Mouse (Mus musculus) midbrain, embryonic 14.5 days (tissue): Measurements from ENCODE around the gene Morc1. TPM values are rescaled to one million over a fixed set of nuclear protein-coding genes. Genes with fewer than 3 reads are reported as not detected.
A peak's percentile ranks its signal among the peaks of the same experiment; 100 is the strongest.

Source experiments
- ATAC-seq: fragments of 200-750 bp; cut with Nextera tagmentation; 2 replicates; pipeline ENCODE4 v1.8.0; 2017; ENCODE audit warnings: moderate number of reproducible peaks, moderate library complexity; ENCODE audit not compliant: low FRiP score, low TSS enrichment
- DNase-seq: peaks from one replicate; pipeline ENCODE4 v3.0.0-alpha.2; 2015
- H3K27ac ChIP-seq: fragments of 300-500 bp; sonication (generic); replicated peaks from 2 replicates; pipeline ENCODE4 v1.5.1; 2014; ENCODE audit warnings: mild to moderate bottlenecking, low read depth, low read length, moderate library complexity
- H3K27me3 ChIP-seq: fragments of 300-500 bp; sonication (generic); 2 replicates; pipeline ENCODE4 v1.6.1; 2014; ENCODE audit warnings: low read length, control low read depth, mixed read lengths; ENCODE audit not compliant: control insufficient read depth, insufficient read depth
- H3K36me3 ChIP-seq: fragments of 300-500 bp; sonication (generic); 2 replicates; pipeline ENCODE4 v1.6.1; 2014; ENCODE audit warnings: low read length, control low read depth; ENCODE audit not compliant: control insufficient read depth, insufficient read depth
- H3K4me1 ChIP-seq: fragments of 300-500 bp; sonication (generic); 2 replicates; pipeline ENCODE4 v1.6.1; 2014; ENCODE audit warnings: mild to moderate bottlenecking, antibody characterized with exemption, low read length, control low read depth; ENCODE audit not compliant: control insufficient read depth, insufficient read depth
- H3K4me2 ChIP-seq: fragments of 300-500 bp; sonication (generic); 2 replicates; pipeline ENCODE4 v1.6.1; 2014; ENCODE audit warnings: mild to moderate bottlenecking, low read length, moderate library complexity
- H3K4me3 ChIP-seq: fragments of 300-500 bp; sonication (generic); replicated peaks from 2 replicates; pipeline ENCODE4 v1.5.1; 2014; ENCODE audit warnings: low read depth, low read length
- H3K9ac ChIP-seq: fragments of 300-500 bp; sonication (generic); replicated peaks from 2 replicates; pipeline ENCODE4 v1.6.1; 2014; ENCODE audit warnings: mild to moderate bottlenecking, low read length, moderate library complexity
- H3K9me3 ChIP-seq: fragments of 300-500 bp; sonication (generic); 2 replicates; pipeline ENCODE4 v1.6.1; 2016; ENCODE audit warnings: low read length, control low read depth, mixed read lengths; ENCODE audit not compliant: control insufficient read depth
- WGBS: fragments of 180-500 bp; shearing (Covaris S2); extraction: QIAGEN DNeasy Blood & Tissue Kit; methylation state at CpG from one replicate; pipeline ENCODE4 v1.1.7; 2014; 5-methylcytosine and 5-hydroxymethylcytosine counted together
- polyA plus RNA-seq: library from polyadenylated mRNA; unstranded; fragments of >200 nt; fragmentation: Nextera tagmentation; extraction: Ambion mirVana; gene quantifications from 2 replicates; pipeline ENCODE4 v1.2.1, GENCODE M21; 2014

Morc1 gene
- polyA plus RNA-seq, 1 experiment from 2014 or later, result not detected

- Histone ChIP-seq H3K9me3 (no peaks in the 10 kb centered on the region), H3K27me3 (no peaks in the 10 kb centered on the region), H3K36me3 (no peaks in the 10 kb centered on the region), H3K9ac (no peak overlapping the region), H3K4me3 (no peak overlapping the region), H3K4me1 (no peaks in the 10 kb centered on the region), H3K4me2 (no peak overlapping the region), H3K27ac (no peak overlapping the region)
- no peak for DNase-seq
- whole genome bisulfite sequencing, result 57% methylated on average over 4 of the region's 4 CpGs
- ATAC-seq, result no peak
Observed at GRCm38 (mm10) chr16:48606476-48607038, 175.5 kb downstream of the Morc1 start.

GRCm38 (mm10) chr16:48608224-48608623 is 177.2 kb downstream of the Morc1 start:
- DNase-seq, result no peak
- ATAC-seq, result no peak
- H3K4me1 ChIP-seq, result no peaks in the 10 kb centered on the region
- no peak overlapping the region for H3K9ac ChIP-seq
- no peaks in the 10 kb centered on the region for H3K27me3 ChIP-seq
- 91% methylated on average over 3 of the region's 3 CpGs for WGBS
- no peaks in the 10 kb centered on the region for H3K36me3 ChIP-seq
- H3K27ac ChIP-seq, result no peak overlapping the region
- H3K4me3 ChIP-seq, result no peak overlapping the region
- H3K9me3 ChIP-seq, result no peaks in the 10 kb centered on the region
- no peak overlapping the region for H3K4me2 ChIP-seq

GRCm38 (mm10) chr16:48610866-48611265 is 179.8 kb downstream of the Morc1 start:
- no peak overlapping the region for H3K4me3 ChIP-seq
- WGBS, result 65% methylated on average over 1 of the region's 1 CpGs
- H3K36me3 ChIP-seq, result no peaks in the 10 kb centered on the region
- no peak overlapping the region for H3K4me2 ChIP-seq
- no peak overlapping the region for H3K27ac ChIP-seq
- no peak for ATAC-seq
- no peaks in the 10 kb centered on the region for H3K4me1 ChIP-seq
- H3K9ac ChIP-seq, result no peak overlapping the region
- no peak for DNase-seq
- H3K9me3 ChIP-seq, result no peaks in the 10 kb centered on the region
- H3K27me3 ChIP-seq, result no peaks in the 10 kb centered on the region

- Histone ChIP-seq H3K4me3 (no peak overlapping the region), H3K36me3 (no peaks in the 10 kb centered on the region), H3K9me3 (no peaks in the 10 kb centered on the region), H3K4me2 (no peak overlapping the region), H3K27me3 (no peaks in the 10 kb centered on the region), H3K27ac (no peak overlapping the region), H3K9ac (no peak overlapping the region), H3K4me1 (no peaks in the 10 kb centered on the region)
- DNase-seq, result no peak
- no peak for ATAC-seq
- 94% methylated on average over 2 of the region's 2 CpGs for WGBS
Observed at GRCm38 (mm10) chr16:48611436-48611835, 180.4 kb downstream of the Morc1 start.

GRCm38 (mm10) chr16:48613783-48614182 is 182.7 kb downstream of the Morc1 start:
- Histone ChIP-seq H3K4me3 (no peak overlapping the region), H3K9ac (no peak overlapping the region), H3K4me2 (no peak overlapping the region), H3K27ac (no peak overlapping the region), H3K27me3 (no peaks in the 10 kb centered on the region), H3K36me3 (no peaks in the 10 kb centered on the region), H3K9me3 (no peaks in the 10 kb centered on the region), H3K4me1 (no peaks in the 10 kb centered on the region)
- ATAC-seq, result no peak
- WGBS, result 76% methylated on average over 1 of the region's 1 CpGs
- no peak for DNase-seq

- Histone ChIP-seq H3K4me2 (no peak overlapping the region), H3K27ac (no peak overlapping the region), H3K4me3 (no peak overlapping the region), H3K4me1 (no peaks in the 10 kb centered on the region), H3K9ac (no peak overlapping the region), H3K36me3 (no peaks in the 10 kb centered on the region), H3K27me3 (no peaks in the 10 kb centered on the region), H3K9me3 (no peaks in the 10 kb centered on the region)
- WGBS, result 47% methylated on average over 8 of the region's 8 CpGs
- ATAC-seq (no peak), DNase-seq (peak; percentile 6)
Observed at GRCm38 (mm10) chr16:48620510-48620909, 189.5 kb downstream of the Morc1 start.

- Histone ChIP-seq H3K36me3 (no peaks in the 10 kb centered on the region), H3K27me3 (no peaks in the 10 kb centered on the region), H3K9me3 (no peaks in the 10 kb centered on the region), H3K4me3 (no peak overlapping the region), H3K4me2 (no peak overlapping the region), H3K4me1 (no peaks in the 10 kb centered on the region), H3K27ac (no peak overlapping the region), H3K9ac (no peak overlapping the region)
- ATAC-seq (no peak), DNase-seq (no peak)
- WGBS, result 36% methylated on average over 2 of the region's 2 CpGs
Observed at GRCm38 (mm10) chr16:48621019-48621418, 190.0 kb downstream of the Morc1 start.

GRCm38 (mm10) chr16:48623447-48623846 is 192.4 kb downstream of the Morc1 start:
- no peaks in the 10 kb centered on the region for H3K36me3 ChIP-seq
- no peaks in the 10 kb centered on the region for H3K9me3 ChIP-seq
- no peaks in the 10 kb centered on the region for H3K4me1 ChIP-seq
- H3K27ac ChIP-seq, result no peak overlapping the region
- DNase-seq, result no peak
- H3K27me3 ChIP-seq, result no peaks in the 10 kb centered on the region
- WGBS, result 71% methylated on average over 1 of the region's 1 CpGs
- no peak overlapping the region for H3K4me2 ChIP-seq
- ATAC-seq, result no peak
- no peak overlapping the region for H3K9ac ChIP-seq
- no peak overlapping the region for H3K4me3 ChIP-seq

- H3K9me3 ChIP-seq, result no peaks in the 10 kb centered on the region
- ATAC-seq, result no peak
- H3K4me1 ChIP-seq, result no peaks in the 10 kb centered on the region
- no peak overlapping the region for H3K27ac ChIP-seq
- WGBS, result 81% methylated on average over 3 of the region's 3 CpGs
- no peak for DNase-seq
- no peak overlapping the region for H3K4me2 ChIP-seq
- no peaks in the 10 kb centered on the region for H3K36me3 ChIP-seq
- H3K27me3 ChIP-seq, result no peaks in the 10 kb centered on the region
- no peak overlapping the region for H3K4me3 ChIP-seq
- no peak overlapping the region for H3K9ac ChIP-seq
Observed at GRCm38 (mm10) chr16:48626186-48626585, 195.1 kb downstream of the Morc1 start.
